Mouse (Mus musculus) bone marrow, adult 2 months (tissue): ENCODE measurements around the gene Islr. TPM values are rescaled to one million over a fixed set of nuclear protein-coding genes. Genes with fewer than 3 reads are reported as not detected.

Experiments used
- H3K27ac ChIP-seq: fragments of 200-500 bp; 2 replicates; pipeline ENCODE4 v1.5.1; 2012; ENCODE audit warnings: low read depth, mild to moderate bottlenecking, control low read depth, inconsistent platforms, low read length; ENCODE audit not compliant: control insufficient read depth, poor library complexity, insufficient read depth
- H3K4me1 ChIP-seq: fragments of 200-500 bp; 2 replicates; pipeline ENCODE4 v1.6.1; 2011; ENCODE audit warnings: low read length; ENCODE audit not compliant: control insufficient read depth, insufficient read depth
- H3K4me3 ChIP-seq: fragments of 200-500 bp; replicated peaks from 2 replicates; pipeline ENCODE3; 2011; ENCODE audit warnings: mild to moderate bottlenecking, low read depth, low read length, control low read depth; ENCODE audit not compliant: control insufficient read depth
- CTCF ChIP-seq: fragments of 200-500 bp; IDR thresholded peaks from 2 replicates; pipeline ENCODE4 v1.5.1; 2011; ENCODE audit warnings: low read length, control low read depth; ENCODE audit not compliant: control insufficient read depth, insufficient read depth
- POLR2A ChIP-seq: fragments of 200-500 bp; IDR thresholded peaks from 2 replicates; pipeline ENCODE4 v1.6.1; 2011; ENCODE audit warnings: low read depth, mild to moderate bottlenecking, control low read depth, low read length, borderline replicate concordance; ENCODE audit not compliant: control insufficient read depth
- WGBS: fragments of 180-500 bp; shearing (Covaris S2); methylation state at CpG from one replicate; pipeline ENCODE4 v1.1.7; 2018; 5-methylcytosine and 5-hydroxymethylcytosine counted together
- polyA plus RNA-seq: library from polyadenylated mRNA; stranded (reverse); fragments of >200 nt; gene quantifications from 2 replicates; pipeline ENCODE4 v1.2.4, GENCODE M21; 2011; ENCODE audit warnings: low replicate concordance; ENCODE audit not compliant: missing spikeins, insufficient read depth, insufficient read length

The Islr gene
- polyA plus RNA-seq, 1 experiment, result 6.3 TPM

GRCm38 (mm10) chr9:58247064-58247759, 43.1 kb upstream of the Islr start:
- Histone ChIP-seq H3K4me1 (peaks cover 5% of the 10 kb centered on the region; the same call in 1 of the 2 replicates), H3K4me3 (peak overlapping the region; percentile 68), H3K27ac (peak overlapping the region; percentile 38)
- TF ChIP-seq CTCF, result peak; percentile 87
- TF ChIP-seq POLR2A, result peak; percentile 66; the same call in 1 of the 2 replicates
- 3% methylated on average over 25 of the region's 25 CpGs for WGBS

GRCm38 (mm10) chr9:58246083-58246591, 42.0 kb upstream of the Islr start:
- H3K27ac ChIP-seq, result peak overlapping the region; percentile 32; the same call in 1 of the 2 replicates
- 1% methylated on average over 4 of the region's 4 CpGs for WGBS
- peak overlapping the region; percentile 50 for H3K4me3 ChIP-seq
- no peak for TF ChIP-seq CTCF
- no peak for TF ChIP-seq POLR2A
- H3K4me1 ChIP-seq, result peaks cover 7% of the 10 kb centered on the region

DNA sequence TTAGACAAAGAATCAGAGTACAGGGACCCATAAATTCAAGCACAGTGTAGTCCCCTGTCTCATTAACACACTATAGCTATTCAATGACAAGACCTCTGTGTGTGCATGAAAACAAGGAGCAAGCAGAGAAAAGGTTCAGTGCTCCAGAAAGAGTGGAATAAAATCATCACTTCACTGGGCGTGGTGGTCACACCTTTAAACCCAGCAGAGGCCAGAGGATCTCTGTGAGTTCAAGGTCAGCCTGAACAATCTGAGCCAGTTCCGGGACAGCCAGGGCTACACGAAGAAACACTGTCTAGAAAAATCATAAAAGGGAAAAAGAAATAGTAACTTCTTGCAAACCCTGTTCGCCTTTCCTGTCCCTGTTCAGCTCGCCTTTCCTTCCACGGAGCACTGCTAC, 39.6 kb upstream of the Islr start:
- H3K4me1 ChIP-seq, result peaks cover 5% of the 10 kb centered on the region
- H3K27ac ChIP-seq, result no peak overlapping the region
- H3K4me3 ChIP-seq, result no peak overlapping the region
- TF ChIP-seq POLR2A, result no peak
- no peak for TF ChIP-seq CTCF
- WGBS, result 83% methylated on average over 6 of the region's 6 CpGs

DNA sequence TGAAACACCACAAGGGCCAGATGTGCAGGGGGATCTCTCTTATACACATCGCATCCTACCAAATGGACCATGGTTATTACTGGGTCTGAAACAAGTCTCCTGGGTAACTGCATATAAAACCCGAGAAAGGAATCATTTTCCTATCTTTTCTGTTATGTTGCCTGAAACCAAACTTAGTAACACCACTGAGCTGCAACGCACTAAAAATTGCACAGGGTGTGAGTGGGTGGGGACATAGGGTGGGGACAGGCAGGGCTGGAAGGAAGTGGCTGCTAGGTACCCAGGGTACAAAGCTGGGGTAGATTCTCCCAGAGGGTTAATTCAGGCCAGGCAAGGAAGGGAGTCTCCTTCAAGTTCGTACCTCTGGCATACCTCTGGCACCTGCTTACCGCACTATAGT, 38.6 kb upstream of the Islr start:
- no peak overlapping the region for H3K27ac ChIP-seq
- TF ChIP-seq CTCF, result no peak
- TF ChIP-seq POLR2A, result no peak
- H3K4me1 ChIP-seq, result peaks cover 5% of the 10 kb centered on the region
- 36% methylated on average over 5 of the region's 5 CpGs for WGBS
- no peak overlapping the region for H3K4me3 ChIP-seq

DNA sequence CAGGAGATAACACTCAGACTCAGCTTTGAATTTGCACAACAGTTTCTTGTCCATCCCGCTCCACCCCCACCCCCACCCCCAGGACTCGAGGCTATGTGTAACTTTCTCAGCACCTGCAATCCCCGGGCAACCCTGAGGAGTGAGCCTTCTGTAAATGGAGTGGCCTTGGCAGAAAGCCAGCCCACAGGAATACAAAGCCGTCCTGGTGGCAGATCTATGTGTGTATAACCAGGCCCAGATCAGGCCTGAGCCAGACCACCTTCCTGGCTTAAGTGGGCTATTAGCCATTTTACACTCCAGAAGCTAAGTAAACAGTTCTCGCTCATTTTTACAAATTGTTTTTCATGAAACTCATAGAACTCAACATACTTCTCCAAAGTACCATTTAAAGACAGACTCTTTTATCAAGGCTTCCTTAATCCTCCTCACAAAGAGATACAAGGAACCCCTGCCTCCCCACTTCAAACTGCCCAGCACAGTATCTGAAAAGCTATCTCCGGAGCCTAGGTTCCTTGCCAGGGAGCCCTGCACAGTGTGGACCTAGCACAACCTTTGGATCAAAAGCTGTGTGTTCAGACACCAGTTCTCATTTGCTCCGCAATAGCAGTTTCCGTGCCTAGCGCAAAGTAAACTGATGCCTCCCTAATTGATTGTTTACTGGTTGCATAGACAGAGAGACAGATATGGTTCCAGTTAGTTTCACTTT, 37.8 kb upstream of the Islr start:
- Histone ChIP-seq H3K27ac (no peak overlapping the region), H3K4me3 (no peak overlapping the region), H3K4me1 (peaks cover 5% of the 10 kb centered on the region)
- TF ChIP-seq POLR2A, result no peak
- TF ChIP-seq CTCF, result no peak
- WGBS, result 46% methylated on average over 9 of the region's 9 CpGs

GRCm38 (mm10) chr9:58234502-58235015, 30.5 kb upstream of the Islr start:
- 94% methylated on average over 28 of the region's 28 CpGs for WGBS
- H3K4me1 ChIP-seq, result peaks cover 7% of the 10 kb centered on the region
- TF ChIP-seq POLR2A, result no peak; the same call in 1 of the 2 replicates
- no peak for TF ChIP-seq CTCF
- no peak overlapping the region for H3K4me3 ChIP-seq
- H3K27ac ChIP-seq, result no peak overlapping the region

- TF ChIP-seq POLR2A (no peak), CTCF (no peak)
- peak overlapping the region; percentile 53 for H3K27ac ChIP-seq
- H3K4me3 ChIP-seq, result no peak overlapping the region
- 16% methylated on average over 5 of the region's 5 CpGs for WGBS
- H3K4me1 ChIP-seq, result peaks cover 7% of the 10 kb centered on the region
Measured at GRCm38 (mm10) chr9:58232374-58232773, 28.3 kb upstream of the Islr start.

DNA sequence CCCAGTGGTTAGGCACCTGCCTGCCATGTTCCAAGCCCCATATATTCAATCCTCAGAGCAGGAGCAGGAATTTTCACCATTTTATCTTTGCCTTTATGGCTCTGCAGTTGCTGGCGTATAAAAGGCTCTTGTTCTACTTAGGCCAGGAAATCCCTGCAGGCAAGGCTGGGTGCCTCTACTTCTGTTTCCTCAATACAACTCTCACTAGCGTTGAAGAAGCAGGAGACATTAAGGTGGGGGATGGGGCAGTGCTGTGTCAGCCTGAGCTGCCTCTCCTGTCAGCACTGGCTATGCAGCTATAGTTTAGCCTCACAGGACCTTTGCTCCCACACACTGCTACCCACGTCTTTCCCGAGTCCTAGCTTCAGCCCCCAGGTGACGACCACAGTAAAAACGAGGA, 27.6 kb upstream of the Islr start:
- no peak for TF ChIP-seq POLR2A
- no peak for TF ChIP-seq CTCF
- H3K27ac ChIP-seq, result peak overlapping the region; percentile 30
- 27% methylated on average over 6 of the region's 6 CpGs for WGBS
- H3K4me3 ChIP-seq, result no peak overlapping the region
- H3K4me1 ChIP-seq, result peaks cover 7% of the 10 kb centered on the region
